Mouse (Mus musculus): ENCODE measurements around the gene Phactr1. TPM values are rescaled to one million over a fixed set of nuclear protein-coding genes. Genes with fewer than 3 reads are reported as not detected.

Gene Phactr1
- polyA plus RNA-seq, 1 experiment from 2014 or later = 0.72 TPM

DNA sequence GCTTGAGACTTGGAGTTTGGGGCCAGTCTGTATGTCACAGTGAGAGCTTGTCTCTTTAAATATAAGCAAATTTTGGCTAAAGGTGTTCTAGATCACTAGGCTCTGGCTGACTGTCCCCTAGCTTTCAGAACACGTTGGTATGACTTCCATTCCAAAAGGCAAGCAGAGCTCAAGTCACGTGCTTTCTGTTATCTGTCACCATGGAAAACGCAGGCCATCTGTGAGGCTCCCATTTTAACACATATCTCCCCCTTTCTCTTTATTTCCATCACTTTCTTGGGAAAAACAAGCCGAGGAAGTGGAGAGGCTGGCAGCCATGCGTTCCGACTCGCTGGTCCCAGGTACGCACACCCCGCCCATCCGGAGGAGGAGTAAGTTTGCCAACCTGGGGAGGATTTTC lies 275.9 kb downstream of the Phactr1 start:
- Histone ChIP-seq H3K9me3 (ENCODE audit: low read length) (no peaks in the 10 kb centered on the region), H3K27ac (ENCODE audit: low read depth) (no peak overlapping the region), H3K9ac (replicated peaks) (no peak overlapping the region), H3K4me2 (ENCODE audit: low read depth, low read length) (no peak overlapping the region), H3K4me3 (ENCODE audit: low read depth, low read length) (no peak overlapping the region), H3K27me3 (ENCODE audit: insufficient read depth, low read length) (no peaks in the 10 kb centered on the region), H3K4me1 (ENCODE audit: insufficient read depth) (no peaks in the 10 kb centered on the region), H3K36me3 (replicated peaks; ENCODE audit: insufficient read depth, low read length) (no peaks in the 10 kb centered on the region)
- TF ChIP-seq CTCF (IDR thresholded peaks at IDR 0.05; ENCODE audit: low read depth) (no peak), EP300 (IDR thresholded peaks at IDR 0.05; ENCODE audit: low read depth) (no peak)
- WGBS (ENCODE audit: insufficient replicate concordance) = 77% methylated on average over 10 of the region's 10 CpGs
- ATAC-seq (no peak), DNase-seq (no peak)

- Histone ChIP-seq H3K27me3 (ENCODE audit: insufficient read depth, low read length) (no peaks in the 10 kb centered on the region), H3K4me2 (ENCODE audit: low read depth, low read length) (no peak overlapping the region), H3K36me3 (replicated peaks; ENCODE audit: insufficient read depth, low read length) (no peaks in the 10 kb centered on the region), H3K4me3 (ENCODE audit: low read depth, low read length) (no peak overlapping the region), H3K9ac (replicated peaks) (no peak overlapping the region), H3K9me3 (ENCODE audit: low read length) (no peaks in the 10 kb centered on the region), H3K27ac (ENCODE audit: low read depth) (no peak overlapping the region), H3K4me1 (ENCODE audit: insufficient read depth) (no peaks in the 10 kb centered on the region)
- WGBS (ENCODE audit: insufficient replicate concordance) = 59% methylated on average over 7 of the region's 7 CpGs
- no peak for ATAC-seq
- DNase-seq = no peak
- TF ChIP-seq EP300 (IDR thresholded peaks at IDR 0.05; ENCODE audit: low read depth) (no peak), CTCF (IDR thresholded peaks at IDR 0.05; ENCODE audit: low read depth) (no peak)
These were observed 277.4 kb downstream of the Phactr1 start for GRCm38 (mm10) chr13:42957856-42958255.

GRCm38 (mm10) chr13:42958867-42959266 lies 278.4 kb downstream of the Phactr1 start:
- no peak overlapping the region for H3K27ac ChIP-seq (ENCODE audit: low read depth)
- H3K9ac ChIP-seq (replicated peaks) = no peak overlapping the region
- H3K36me3 ChIP-seq (replicated peaks; ENCODE audit: insufficient read depth, low read length) = no peaks in the 10 kb centered on the region
- no peaks in the 10 kb centered on the region for H3K4me1 ChIP-seq (ENCODE audit: insufficient read depth)
- H3K9me3 ChIP-seq (ENCODE audit: low read length) = no peaks in the 10 kb centered on the region
- TF ChIP-seq CTCF (IDR thresholded peaks at IDR 0.05; ENCODE audit: low read depth) (no peak), EP300 (IDR thresholded peaks at IDR 0.05; ENCODE audit: low read depth) (no peak)
- H3K27me3 ChIP-seq (ENCODE audit: insufficient read depth, low read length) = no peaks in the 10 kb centered on the region
- DNase-seq = no peak
- no peak overlapping the region for H3K4me3 ChIP-seq (ENCODE audit: low read depth, low read length)
- 72% methylated on average over 2 of the region's 2 CpGs for WGBS (ENCODE audit: insufficient replicate concordance)
- no peak overlapping the region for H3K4me2 ChIP-seq (ENCODE audit: low read depth, low read length)
- no peak for ATAC-seq

- Histone ChIP-seq H3K27me3 (ENCODE audit: insufficient read depth, low read length) (no peaks in the 10 kb centered on the region), H3K4me1 (ENCODE audit: insufficient read depth) (no peaks in the 10 kb centered on the region), H3K27ac (ENCODE audit: low read depth) (no peak overlapping the region), H3K4me2 (ENCODE audit: low read depth, low read length) (no peak overlapping the region), H3K4me3 (ENCODE audit: low read depth, low read length) (no peak overlapping the region), H3K9ac (replicated peaks) (no peak overlapping the region), H3K9me3 (ENCODE audit: low read length) (no peaks in the 10 kb centered on the region), H3K36me3 (replicated peaks; ENCODE audit: insufficient read depth, low read length) (no peaks in the 10 kb centered on the region)
- 72% methylated on average over 4 of the region's 4 CpGs for whole genome bisulfite sequencing (ENCODE audit: insufficient replicate concordance)
- DNase-seq (no peak), ATAC-seq (no peak)
- no peak for TF ChIP-seq EP300 (IDR thresholded peaks at IDR 0.05; ENCODE audit: low read depth)
- TF ChIP-seq CTCF (IDR thresholded peaks at IDR 0.05; ENCODE audit: low read depth) = no peak
These were observed 281.1 kb downstream of the Phactr1 start for GRCm38 (mm10) chr13:42961561-42961960.

- Histone ChIP-seq H3K9ac (replicated peaks) (no peak overlapping the region), H3K27ac (ENCODE audit: low read depth) (no peak overlapping the region), H3K4me2 (ENCODE audit: low read depth, low read length) (no peak overlapping the region), H3K9me3 (ENCODE audit: low read length) (no peaks in the 10 kb centered on the region), H3K4me1 (ENCODE audit: insufficient read depth) (no peaks in the 10 kb centered on the region), H3K27me3 (ENCODE audit: insufficient read depth, low read length) (no peaks in the 10 kb centered on the region), H3K4me3 (ENCODE audit: low read depth, low read length) (no peak overlapping the region), H3K36me3 (replicated peaks; ENCODE audit: insufficient read depth, low read length) (no peaks in the 10 kb centered on the region)
- WGBS (ENCODE audit: insufficient replicate concordance) = 51% methylated on average over 4 of the region's 4 CpGs
- no peak for ATAC-seq
- DNase-seq = no peak
- TF ChIP-seq EP300 (IDR thresholded peaks at IDR 0.05; ENCODE audit: low read depth) = no peak
- TF ChIP-seq CTCF (IDR thresholded peaks at IDR 0.05; ENCODE audit: low read depth) = no peak
These were observed 288.1 kb downstream of the Phactr1 start for GRCm38 (mm10) chr13:42968537-42968936.

DNA sequence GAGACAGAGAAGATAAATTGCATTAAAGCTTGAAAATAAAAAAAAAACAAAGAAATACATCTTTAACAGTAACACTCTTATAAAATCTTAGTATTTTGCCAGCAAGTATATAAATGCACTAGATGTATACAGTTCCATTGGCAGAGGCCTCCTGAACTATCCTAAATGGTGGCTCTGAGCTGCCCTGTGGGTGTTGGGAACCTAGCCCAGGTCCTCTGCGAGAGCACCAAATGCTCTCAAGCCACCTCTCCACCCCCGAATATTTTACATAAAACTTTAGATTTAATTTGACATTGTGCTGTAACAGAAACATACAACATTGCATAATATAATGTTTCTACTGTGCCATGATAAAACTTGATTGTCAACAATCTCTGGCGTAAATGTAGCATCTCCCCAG lies 293.1 kb downstream of the Phactr1 start:
- ATAC-seq = no peak
- no peak overlapping the region for H3K4me2 ChIP-seq (ENCODE audit: low read depth, low read length)
- TF ChIP-seq EP300 (IDR thresholded peaks at IDR 0.05; ENCODE audit: low read depth) (no peak), CTCF (IDR thresholded peaks at IDR 0.05; ENCODE audit: low read depth) (no peak)
- 72% methylated on average over 3 of the region's 3 CpGs for whole genome bisulfite sequencing (ENCODE audit: insufficient replicate concordance)
- no peaks in the 10 kb centered on the region for H3K27me3 ChIP-seq (ENCODE audit: insufficient read depth, low read length)
- H3K9ac ChIP-seq (replicated peaks) = no peak overlapping the region
- no peaks in the 10 kb centered on the region for H3K9me3 ChIP-seq (ENCODE audit: low read length)
- no peak for DNase-seq
- no peak overlapping the region for H3K27ac ChIP-seq (ENCODE audit: low read depth)
- no peak overlapping the region for H3K4me3 ChIP-seq (ENCODE audit: low read depth, low read length)
- H3K4me1 ChIP-seq (ENCODE audit: insufficient read depth) = no peaks in the 10 kb centered on the region
- no peaks in the 10 kb centered on the region for H3K36me3 ChIP-seq (replicated peaks; ENCODE audit: insufficient read depth, low read length)

DNA sequence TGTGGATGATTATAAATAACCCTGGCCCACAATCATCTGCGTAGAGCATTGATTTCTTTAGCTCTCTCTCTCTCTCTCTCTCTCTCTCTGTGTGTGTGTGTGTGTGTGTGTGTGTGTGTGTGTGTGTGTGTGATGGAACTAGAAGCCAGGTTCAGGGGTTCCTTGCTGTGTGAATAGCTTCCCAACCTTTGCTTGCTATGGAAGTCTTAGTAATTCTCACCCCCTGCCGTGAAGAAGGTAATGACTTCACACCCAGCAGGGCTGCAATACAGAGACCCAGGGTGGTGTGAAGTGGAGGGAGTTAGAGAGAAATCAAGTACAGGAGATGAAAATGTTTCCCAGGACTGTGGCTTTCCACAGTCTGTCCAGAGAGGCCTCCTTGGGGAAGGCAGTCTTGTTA lies 293.5 kb downstream of the Phactr1 start:
- DNase-seq (no peak), ATAC-seq (no peak)
- no peaks in the 10 kb centered on the region for H3K4me1 ChIP-seq (ENCODE audit: insufficient read depth)
- H3K27me3 ChIP-seq (ENCODE audit: insufficient read depth, low read length) = no peaks in the 10 kb centered on the region
- 61% methylated on average over 2 of the region's 2 CpGs for WGBS (ENCODE audit: insufficient replicate concordance)
- H3K9me3 ChIP-seq (ENCODE audit: low read length) = no peaks in the 10 kb centered on the region
- H3K4me3 ChIP-seq (ENCODE audit: low read depth, low read length) = no peak overlapping the region
- H3K36me3 ChIP-seq (replicated peaks; ENCODE audit: insufficient read depth, low read length) = no peaks in the 10 kb centered on the region
- no peak overlapping the region for H3K27ac ChIP-seq (ENCODE audit: low read depth)
- no peak overlapping the region for H3K9ac ChIP-seq (replicated peaks)
- H3K4me2 ChIP-seq (ENCODE audit: low read depth, low read length) = no peak overlapping the region
- TF ChIP-seq EP300 (IDR thresholded peaks at IDR 0.05; ENCODE audit: low read depth) = no peak
- TF ChIP-seq CTCF (IDR thresholded peaks at IDR 0.05; ENCODE audit: low read depth) = no peak
